Mouse (Mus musculus) kidney, postnatal 0 days (tissue): ENCODE results near the gene Aox2. TPM values are rescaled to one million over a fixed set of nuclear protein-coding genes. Genes with fewer than 3 reads are reported as not detected.

ENCODE experiments used
- ATAC-seq: fragments of 200-750 bp; cut with Nextera tagmentation; replicated peaks from 2 replicates; pipeline ENCODE4 v1.8.0; 2017; ENCODE audit warnings: low read depth, moderate number of reproducible peaks, moderate TSS enrichment, moderate library complexity; ENCODE audit not compliant: low FRiP score
- DNase-seq: peaks from one replicate; pipeline ENCODE4 v3.0.0-alpha.2; 2016; ENCODE audit warnings: low spot score
- H3K27ac ChIP-seq: fragments of 300-500 bp; sonication (generic); 2 replicates; pipeline ENCODE4 v1.5.1; 2014; ENCODE audit warnings: mild to moderate bottlenecking
- H3K27me3 ChIP-seq: fragments of 300-500 bp; sonication (generic); 2 replicates; pipeline ENCODE4 v1.6.1; 2014; ENCODE audit warnings: low read length, mixed read lengths; ENCODE audit not compliant: insufficient read depth
- H3K36me3 ChIP-seq: fragments of 300-500 bp; sonication (generic); 2 replicates; pipeline ENCODE4 v1.6.1; 2014; ENCODE audit warnings: low read length, mixed read lengths; ENCODE audit not compliant: insufficient read depth
- H3K4me1 ChIP-seq: fragments of 300-500 bp; sonication (generic); replicated peaks from 2 replicates; pipeline ENCODE4 v1.6.1; 2014; ENCODE audit warnings: antibody characterized with exemption, low read length, mixed read lengths; ENCODE audit not compliant: insufficient read depth
- H3K4me2 ChIP-seq: fragments of 300-500 bp; sonication (generic); 2 replicates; pipeline ENCODE4 v1.6.1; 2014; ENCODE audit warnings: mild to moderate bottlenecking, low read length, moderate library complexity, mixed read lengths
- H3K4me3 ChIP-seq: fragments of 300-500 bp; sonication (generic); replicated peaks from 2 replicates; pipeline ENCODE4 v1.5.1; 2014; ENCODE audit warnings: low read depth, low read length
- H3K9ac ChIP-seq: fragments of 300-500 bp; sonication (generic); 2 replicates; pipeline ENCODE4 v1.6.1; 2014; ENCODE audit warnings: low read depth, low read length
- H3K9me3 ChIP-seq: fragments of 300-500 bp; sonication (generic); replicated peaks from 2 replicates; pipeline ENCODE4 v1.6.1; 2016; ENCODE audit warnings: low read length, inconsistent platforms, mixed read lengths
- CTCF ChIP-seq: IDR thresholded peaks from 2 replicates; pipeline ENCODE4 v1.5.1; 2016; ENCODE audit warnings: antibody characterized with exemption, low read depth, mild to moderate bottlenecking, moderate library complexity
- WGBS: fragments of 180-500 bp; shearing (Covaris S2); extraction: QIAGEN DNeasy Blood & Tissue Kit; methylation state at CpG from one replicate; pipeline ENCODE4 v1.1.7; 2014; 5-methylcytosine and 5-hydroxymethylcytosine counted together
- polyA plus RNA-seq: library from polyadenylated mRNA; unstranded; fragments of >200 nt; fragmentation: Nextera tagmentation; extraction: Ambion mirVana; gene quantifications from 2 replicates; pipeline ENCODE4 v1.2.1, GENCODE M21; 2015

The Aox2 gene
- polyA plus RNA-seq, 1 experiment from 2014 or later = 0.09 TPM

DNA sequence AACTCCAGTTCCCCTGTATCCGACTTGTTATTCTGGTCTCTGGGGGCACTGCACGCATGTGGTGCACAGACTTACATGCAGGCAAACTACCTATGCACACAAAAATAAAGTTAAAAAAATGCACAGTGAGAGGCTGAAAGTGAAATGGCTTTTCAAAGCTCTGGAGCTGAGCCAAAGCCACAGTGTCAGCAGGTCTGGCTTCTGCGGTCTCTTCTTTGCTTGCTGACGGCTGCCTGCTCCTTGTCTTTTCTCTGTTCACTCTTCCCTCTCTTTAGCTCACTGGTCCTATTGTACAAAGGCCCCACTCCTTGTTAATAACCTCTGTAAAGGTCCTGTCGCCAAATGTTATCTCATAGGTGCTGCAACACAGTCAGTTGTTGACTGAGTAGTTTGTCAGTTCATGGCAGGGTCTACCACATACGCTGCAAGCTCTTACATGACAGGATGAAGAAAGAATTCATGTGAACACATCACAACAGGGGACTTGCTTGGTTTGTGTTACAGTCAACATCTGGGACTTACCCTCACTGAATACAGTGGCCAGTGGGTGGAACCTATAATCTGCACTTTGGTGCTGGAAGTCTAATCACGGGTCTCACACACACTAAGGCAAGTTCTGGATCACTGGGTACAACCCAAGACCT, 33.2 kb downstream of the Aox2 start:
- no peak overlapping the region for H3K27ac ChIP-seq
- H3K9ac ChIP-seq = no peak overlapping the region
- no peak for TF ChIP-seq CTCF
- no peaks in the 10 kb centered on the region for H3K36me3 ChIP-seq
- DNase-seq (no peak), ATAC-seq (no peak)
- no peaks in the 10 kb centered on the region for H3K9me3 ChIP-seq
- no peak overlapping the region for H3K4me2 ChIP-seq
- no peaks in the 10 kb centered on the region for H3K27me3 ChIP-seq
- no peaks in the 10 kb centered on the region for H3K4me1 ChIP-seq
- H3K4me3 ChIP-seq = no peak overlapping the region
- 79% methylated on average over 7 of the region's 7 CpGs for WGBS

DNA sequence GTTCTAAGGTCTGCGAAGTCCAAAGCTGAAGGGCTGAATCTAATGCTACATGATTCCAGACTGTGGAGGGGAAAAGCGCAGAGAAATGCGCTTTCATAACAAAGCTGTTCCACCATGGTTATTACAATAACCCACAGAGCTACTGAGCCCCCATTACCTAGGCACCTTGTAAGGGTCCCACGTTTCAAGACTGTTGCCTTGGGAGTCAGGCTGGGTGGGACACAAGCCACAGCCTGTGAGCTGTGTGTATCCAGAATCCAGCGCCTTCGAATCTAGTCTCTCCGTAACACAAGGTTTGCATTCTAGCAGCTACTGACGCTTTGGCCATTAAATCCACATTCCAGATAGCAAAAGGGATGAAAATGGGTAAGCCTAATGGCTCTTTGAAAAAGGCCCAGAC, 35.0 kb downstream of the Aox2 start:
- Histone ChIP-seq H3K4me1 (no peaks in the 10 kb centered on the region), H3K36me3 (no peaks in the 10 kb centered on the region), H3K4me2 (no peak overlapping the region), H3K27ac (no peak overlapping the region), H3K27me3 (no peaks in the 10 kb centered on the region), H3K4me3 (no peak overlapping the region), H3K9ac (no peak overlapping the region), H3K9me3 (no peaks in the 10 kb centered on the region)
- DNase-seq = no peak
- TF ChIP-seq CTCF = no peak
- no peak for ATAC-seq
- 91% methylated on average over 8 of the region's 8 CpGs for WGBS

DNA sequence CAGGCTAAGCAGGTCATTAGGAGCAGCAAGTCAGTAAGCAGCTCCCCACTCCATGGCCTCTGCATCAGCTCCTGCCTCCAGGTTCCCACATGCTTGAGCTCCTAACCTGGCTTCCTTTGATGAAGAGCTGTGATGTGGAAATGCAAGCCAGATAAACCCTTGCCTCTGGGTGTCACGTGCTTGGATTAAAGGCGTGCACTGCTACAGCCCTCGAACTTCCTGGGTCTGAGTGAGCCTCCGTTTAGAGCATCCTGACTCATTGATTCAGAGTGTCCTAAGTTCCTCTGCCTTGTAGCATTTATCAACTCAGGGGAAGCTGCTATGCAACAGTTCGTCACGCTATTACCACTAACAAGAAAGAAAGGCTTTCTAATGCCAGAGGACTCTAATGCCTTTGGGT, 37.4 kb downstream of the Aox2 start:
- Histone ChIP-seq H3K4me3 (no peak overlapping the region), H3K9me3 (no peaks in the 10 kb centered on the region), H3K4me1 (no peaks in the 10 kb centered on the region), H3K4me2 (no peak overlapping the region), H3K27me3 (no peaks in the 10 kb centered on the region), H3K9ac (no peak overlapping the region), H3K27ac (no peak overlapping the region), H3K36me3 (no peaks in the 10 kb centered on the region)
- DNase-seq (no peak), ATAC-seq (no peak)
- TF ChIP-seq CTCF = no peak
- 61% methylated on average over 6 of the region's 6 CpGs for WGBS

DNA sequence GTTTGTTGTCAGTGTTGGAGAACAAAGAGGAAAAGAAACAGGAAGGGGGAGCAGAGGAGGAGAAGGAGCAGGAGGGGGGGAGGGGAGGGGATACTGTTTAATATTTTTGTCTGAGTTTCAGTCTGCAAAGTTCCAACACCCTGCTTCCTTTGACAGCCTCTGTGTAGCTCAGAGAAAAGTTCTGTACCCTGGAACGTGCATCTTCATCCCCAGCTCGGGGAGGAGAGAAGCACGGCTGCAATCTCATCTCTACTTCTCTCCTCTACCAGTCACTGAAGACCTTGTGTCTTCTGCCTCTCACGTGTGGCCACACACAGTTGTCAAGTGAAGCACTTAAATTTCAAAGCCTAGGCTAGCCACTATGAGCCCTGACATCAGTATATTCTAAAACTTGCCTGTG, 55.1 kb downstream of the Aox2 start:
- no peaks in the 10 kb centered on the region for H3K27me3 ChIP-seq
- H3K36me3 ChIP-seq = no peaks in the 10 kb centered on the region
- H3K4me3 ChIP-seq = 0 out of 2 replicates have a peak overlapping the region, but pooled peaks have one; percentile 1
- H3K9ac ChIP-seq = peak overlapping the region; percentile 28; the same call in 1 of the 2 replicates
- H3K4me2 ChIP-seq = peak overlapping the region; percentile 37; the same call in 1 of the 2 replicates
- 36% methylated on average over 4 of the region's 4 CpGs for WGBS
- peaks cover 3% of the 10 kb centered on the region; the same call in 1 of the 2 replicates for H3K4me1 ChIP-seq
- no peak for TF ChIP-seq CTCF
- H3K27ac ChIP-seq = no peak overlapping the region
- no peak for DNase-seq
- ATAC-seq = no peak
- no peaks in the 10 kb centered on the region for H3K9me3 ChIP-seq

DNA sequence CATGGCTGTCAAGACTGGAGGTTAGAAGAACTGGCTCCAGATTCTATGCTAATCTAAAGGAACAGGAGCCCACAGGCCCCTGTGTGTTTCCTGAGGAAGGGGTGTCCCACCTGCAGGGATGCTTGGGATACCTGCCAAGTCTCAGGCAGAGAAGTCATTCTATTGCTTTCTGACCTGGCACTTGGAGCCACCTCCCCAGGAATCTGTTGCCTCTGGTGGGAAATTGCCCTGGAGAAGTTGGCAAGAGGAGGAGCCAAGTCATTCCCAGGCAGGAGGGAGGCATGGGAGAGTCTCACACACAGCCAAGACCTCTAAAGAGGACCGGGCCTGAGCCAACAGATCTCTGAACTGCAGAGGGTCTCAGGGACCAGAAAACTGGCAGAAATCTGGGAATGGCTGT, 61.8 kb downstream of the Aox2 start:
- no peak for DNase-seq
- 55% methylated on average over 1 of the region's 1 CpGs for WGBS

GRCm38 (mm10) chr1:58341576-58341975, 63.5 kb downstream of the Aox2 start:
- DNase-seq = peak; percentile 30
- no peak overlapping the region for H3K4me2 ChIP-seq
- H3K36me3 ChIP-seq = no peaks in the 10 kb centered on the region
- no peak overlapping the region for H3K9ac ChIP-seq
- no peak overlapping the region for H3K4me3 ChIP-seq
- no peaks in the 10 kb centered on the region for H3K27me3 ChIP-seq
- no peak overlapping the region for H3K27ac ChIP-seq
- H3K4me1 ChIP-seq = no peaks in the 10 kb centered on the region
- WGBS = 23% methylated on average over 7 of the region's 7 CpGs
- H3K9me3 ChIP-seq = no peaks in the 10 kb centered on the region
- no peak for TF ChIP-seq CTCF
- ATAC-seq = peak; percentile 54

More for the DNA sequence above, 61.8 kb downstream of the Aox2 start:
- ATAC-seq = no peak
- Histone ChIP-seq H3K27me3 (no peaks in the 10 kb centered on the region), H3K9ac (no peak overlapping the region), H3K27ac (no peak overlapping the region), H3K36me3 (no peaks in the 10 kb centered on the region), H3K4me2 (no peak overlapping the region), H3K4me3 (no peak overlapping the region), H3K4me1 (no peaks in the 10 kb centered on the region), H3K9me3 (no peaks in the 10 kb centered on the region)
- TF ChIP-seq CTCF = no peak

DNA sequence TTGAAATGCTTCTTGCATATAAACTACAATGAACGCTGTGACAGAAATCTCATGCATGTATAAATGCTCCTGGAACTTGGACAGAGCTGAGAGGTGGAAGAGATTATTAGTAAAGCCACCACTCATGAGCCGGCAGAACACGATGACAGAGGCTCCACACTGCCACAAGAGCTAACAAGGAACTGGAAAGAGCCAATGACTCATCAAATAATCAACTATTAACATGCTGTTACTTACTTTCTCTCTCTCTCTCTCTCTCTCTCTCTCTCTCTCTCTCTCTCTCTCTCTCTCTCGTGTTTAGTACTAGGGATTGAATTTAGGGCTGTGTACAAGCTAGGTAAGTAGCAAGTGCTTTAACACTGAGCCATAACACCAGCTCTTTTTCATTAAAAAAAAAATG, 65.7 kb downstream of the Aox2 start:
- ATAC-seq (no peak), DNase-seq (no peak)
- Histone ChIP-seq H3K4me3 (no peak overlapping the region), H3K9me3 (no peaks in the 10 kb centered on the region), H3K27ac (no peak overlapping the region), H3K36me3 (no peaks in the 10 kb centered on the region), H3K4me1 (no peaks in the 10 kb centered on the region), H3K27me3 (no peaks in the 10 kb centered on the region), H3K4me2 (no peak overlapping the region), H3K9ac (no peak overlapping the region)
- WGBS = 75% methylated on average over 4 of the region's 4 CpGs
- no peak for TF ChIP-seq CTCF
